Mouse (Mus musculus): ENCODE measurements around the gene Trappc6a. TPM values are rescaled to one million over a fixed set of nuclear protein-coding genes. Genes with fewer than 3 reads are reported as not detected.

Trappc6a gene
- polyA plus RNA-seq, 1 experiment from 2014 or later = 36.5 TPM

- ChIA-PET CTCF (interaction anchor here (1.1 to 1.3 kb wide), 2 partner anchors 8 to 124 kb away, joined by 3 to 4 read pairs; no protein-coding TSS in a partner anchor), POLR2A (interaction anchor here (0.7 kb wide), 1 partner anchor 93 kb away, joined by 4 read pairs; no protein-coding TSS in a partner anchor)
- no peak for ATAC-seq
- peaks cover 11% of the 10 kb centered on the region for H3K27me3 ChIP-seq
- DNase-seq (ENCODE audit: low read depth, low spot score) = no peak
- in situ Hi-C loops (cut with MboI; ENCODE audit: low pct_unique_long_range_greater_than_20kb) = no loop called here
- no peak for TF ChIP-seq CTCF (IDR thresholded peaks at IDR 0.05)
Observed at GRCm38 (mm10) chr7:19466602-19467145, 41.5 kb upstream of the Trappc6a start.

- in situ Hi-C loops (cut with MboI; ENCODE audit: low pct_unique_long_range_greater_than_20kb) = no loop called here
- POLR2A ChIA-PET = no interaction called here
- no peak for ATAC-seq
- TF ChIP-seq CTCF (IDR thresholded peaks at IDR 0.05) = no peak
- no peak for DNase-seq (ENCODE audit: low read depth, low spot score)
- peaks cover 19% of the 10 kb centered on the region for H3K27me3 ChIP-seq
- CTCF ChIA-PET = interaction anchor here (0.8 kb wide), 1 partner anchor 122 kb away, joined by 3 read pairs; no protein-coding TSS in a partner anchor
Observed at GRCm38 (mm10) chr7:19467638-19468037, 40.6 kb upstream of the Trappc6a start.

- no peak for DNase-seq (ENCODE audit: low read depth, low spot score)
- ATAC-seq = no peak
- TF ChIP-seq CTCF (IDR thresholded peaks at IDR 0.05) = no peak
- in situ Hi-C loops (cut with MboI; ENCODE audit: low pct_unique_long_range_greater_than_20kb) = no loop called here
- peaks cover 24% of the 10 kb centered on the region for H3K27me3 ChIP-seq
- CTCF ChIA-PET = no interaction called here
- POLR2A ChIA-PET = no interaction called here
Observed at GRCm38 (mm10) chr7:19468279-19468678, 39.9 kb upstream of the Trappc6a start.

GRCm38 (mm10) chr7:19469404-19469803 is 38.8 kb upstream of the Trappc6a start:
- ATAC-seq (no peak), DNase-seq (ENCODE audit: low read depth, low spot score) (no peak)
- ChIA-PET CTCF (no interaction called here), POLR2A (no interaction called here)
- TF ChIP-seq CTCF (IDR thresholded peaks at IDR 0.05) = no peak
- in situ Hi-C loops (cut with MboI; ENCODE audit: low pct_unique_long_range_greater_than_20kb) = no loop called here
- H3K27me3 ChIP-seq = peaks cover 29% of the 10 kb centered on the region

- ChIA-PET POLR2A (interaction anchor here (0.6 kb wide), 1 partner anchor 92 kb away, joined by 7 read pairs; no protein-coding TSS in a partner anchor), CTCF (no interaction called here)
- H3K27me3 ChIP-seq = peaks cover 37% of the 10 kb centered on the region
- ATAC-seq = no peak
- DNase-seq (ENCODE audit: low read depth, low spot score) = no peak
- in situ Hi-C loops (cut with MboI; ENCODE audit: low pct_unique_long_range_greater_than_20kb) = no loop called here
- no peak for TF ChIP-seq CTCF (IDR thresholded peaks at IDR 0.05)
Observed at GRCm38 (mm10) chr7:19470308-19470707, 37.9 kb upstream of the Trappc6a start.

GRCm38 (mm10) chr7:19472403-19472802 is 35.8 kb upstream of the Trappc6a start:
- in situ Hi-C loops (cut with MboI; ENCODE audit: low pct_unique_long_range_greater_than_20kb) = no loop called here
- POLR2A ChIA-PET = no interaction called here
- no peak for TF ChIP-seq CTCF (IDR thresholded peaks at IDR 0.05)
- peaks cover 48% of the 10 kb centered on the region for H3K27me3 ChIP-seq
- ATAC-seq (no peak), DNase-seq (ENCODE audit: low read depth, low spot score) (no peak)
- CTCF ChIA-PET = no interaction called here

GRCm38 (mm10) chr7:19473875-19474443 is 34.2 kb upstream of the Trappc6a start:
- peaks cover 58% of the 10 kb centered on the region for H3K27me3 ChIP-seq
- DNase-seq (ENCODE audit: low read depth, low spot score) = no peak
- no peak for ATAC-seq
- no peak for TF ChIP-seq CTCF (IDR thresholded peaks at IDR 0.05)
- ChIA-PET POLR2A (no interaction called here), CTCF (interaction anchor here (1.1 kb wide), 2 partner anchors 8 to 137 kb away, joined by 3 to 4 read pairs; no protein-coding TSS in a partner anchor)
- in situ Hi-C loops (cut with MboI; ENCODE audit: low pct_unique_long_range_greater_than_20kb) = no loop called here

- in situ Hi-C loops (cut with MboI; ENCODE audit: low pct_unique_long_range_greater_than_20kb) = no loop called here
- no peak for DNase-seq (ENCODE audit: low read depth, low spot score)
- POLR2A ChIA-PET = interaction anchor here (0.6 to 0.8 kb wide), 2 partner anchors 12 to 66 kb away, joined by 3 to 4 read pairs; no protein-coding TSS in a partner anchor
- ATAC-seq = no peak
- CTCF ChIA-PET = interaction anchor here (1.1 kb wide), 1 partner anchor 38 kb away, joined by 3 read pairs; no protein-coding TSS in a partner anchor
- H3K27me3 ChIP-seq = peaks cover 44% of the 10 kb centered on the region
- no peak for TF ChIP-seq CTCF (IDR thresholded peaks at IDR 0.05)
Observed at GRCm38 (mm10) chr7:19477084-19477483, 31.1 kb upstream of the Trappc6a start.

GRCm38 (mm10) chr7:19477624-19478384 is 30.4 kb upstream of the Trappc6a start:
- no peak for ATAC-seq
- POLR2A ChIA-PET = interaction anchor here (0.8 kb wide), 1 partner anchor 12 kb away, joined by 4 read pairs; no protein-coding TSS in a partner anchor
- in situ Hi-C loops (cut with MboI; ENCODE audit: low pct_unique_long_range_greater_than_20kb) = no loop called here

GRCm38 (mm10) chr7:19483281-19483680 is 24.9 kb upstream of the Trappc6a start:
- TF ChIP-seq CTCF (IDR thresholded peaks at IDR 0.05) = no peak
- H3K27me3 ChIP-seq = peaks cover 10% of the 10 kb centered on the region
- in situ Hi-C loops (cut with MboI; ENCODE audit: low pct_unique_long_range_greater_than_20kb) = no loop called here
- ChIA-PET POLR2A (no interaction called here), CTCF (no interaction called here)
- DNase-seq (ENCODE audit: low read depth, low spot score) (no peak), ATAC-seq (no peak)

More at GRCm38 (mm10) chr7:19477624-19478384, 30.4 kb upstream of the Trappc6a start:
- CTCF ChIA-PET = interaction anchor here (1.1 kb wide), 1 partner anchor 37 kb away, joined by 3 read pairs; no protein-coding TSS in a partner anchor
- TF ChIP-seq CTCF (IDR thresholded peaks at IDR 0.05) = no peak
- peaks cover 40% of the 10 kb centered on the region for H3K27me3 ChIP-seq
- DNase-seq (ENCODE audit: low read depth, low spot score) = no peak

GRCm38 (mm10) chr7:19485488-19485887 is 22.7 kb upstream of the Trappc6a start:
- ChIA-PET POLR2A (no interaction called here), CTCF (no interaction called here)
- no peak for DNase-seq (ENCODE audit: low read depth, low spot score)
- H3K27me3 ChIP-seq = peaks cover 9% of the 10 kb centered on the region
- no peak for TF ChIP-seq CTCF (IDR thresholded peaks at IDR 0.05)
- no peak for ATAC-seq
- in situ Hi-C loops (cut with MboI; ENCODE audit: low pct_unique_long_range_greater_than_20kb) = no loop called here

All from Patski (cell line).